Mouse (Mus musculus) erythroblast, embryonic 14.5 days (primary cell): ENCODE results near the gene Gm5447. TPM values are rescaled to one million over a fixed set of nuclear protein-coding genes. Genes with fewer than 3 reads are reported as not detected.

Experiments used
- H3K27me3 ChIP-seq: 2 replicates; pipeline ENCODE4 v1.6.1; 2012; ENCODE audit warnings: inconsistent platforms; ENCODE audit not compliant: control insufficient read depth
- H3K36me3 ChIP-seq: 2 replicates; pipeline ENCODE4 v1.6.1; 2012; ENCODE audit warnings: mild to moderate bottlenecking, inconsistent platforms; ENCODE audit not compliant: control insufficient read depth
- H3K4me1 ChIP-seq: 2 replicates; pipeline ENCODE4 v1.6.1; 2012; ENCODE audit warnings: inconsistent platforms; ENCODE audit not compliant: control insufficient read depth
- H3K4me3 ChIP-seq: replicated peaks from 2 replicates; pipeline ENCODE3; 2012; ENCODE audit warnings: moderate library complexity, mild to moderate bottlenecking, inconsistent platforms
- H3K9me3 ChIP-seq: 2 replicates; pipeline ENCODE4 v1.6.1; 2012; ENCODE audit warnings: low read length, inconsistent platforms, mixed read lengths; ENCODE audit not compliant: control insufficient read depth
- GATA1 ChIP-seq: IDR thresholded peaks from 2 replicates; pipeline ENCODE4 v1.6.1; 2012; ENCODE audit warnings: low read length, inconsistent platforms, mixed read lengths
- TAL1 ChIP-seq: IDR thresholded peaks from 3 replicates; pipeline ENCODE4 v1.6.1; 2012; ENCODE audit warnings: low read length, inconsistent platforms, mixed read lengths
- polyA plus RNA-seq: library from polyadenylated mRNA; stranded (reverse); fragments of >175 nt; gene quantifications from 2 replicates; pipeline ENCODE4 v1.2.3, GENCODE M21; 2012

Gm5447 gene
- polyA plus RNA-seq, 1 experiment, result not detected

DNA sequence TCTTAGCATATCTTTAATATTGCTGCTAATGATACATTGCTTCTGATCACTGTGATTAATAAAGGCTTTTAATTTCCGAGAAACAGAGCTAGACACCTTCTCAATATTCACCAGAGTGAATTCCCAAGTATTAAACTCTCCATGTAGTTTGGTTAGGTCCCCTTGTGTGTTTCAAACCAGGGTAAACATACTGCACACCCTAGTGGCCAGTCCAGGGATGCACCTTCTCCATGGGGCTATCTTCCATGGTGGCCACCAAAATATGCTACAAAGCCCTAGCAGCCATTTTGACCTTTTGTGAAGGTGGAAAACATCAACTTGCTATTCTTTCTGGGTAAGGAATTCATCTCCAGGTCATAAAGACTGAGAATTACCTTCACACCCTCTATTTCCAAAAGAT lies 7.7 kb downstream of the Gm5447 start:
- Histone ChIP-seq H3K4me3 (no peak overlapping the region), H3K36me3 (no peaks in the 10 kb centered on the region), H3K4me1 (no peaks in the 10 kb centered on the region), H3K9me3 (no peaks in the 10 kb centered on the region; the same call in 1 of the 2 replicates), H3K27me3 (peaks cover 44% of the 10 kb centered on the region)
- TF ChIP-seq GATA1 (no peak), TAL1 (no peak)

DNA sequence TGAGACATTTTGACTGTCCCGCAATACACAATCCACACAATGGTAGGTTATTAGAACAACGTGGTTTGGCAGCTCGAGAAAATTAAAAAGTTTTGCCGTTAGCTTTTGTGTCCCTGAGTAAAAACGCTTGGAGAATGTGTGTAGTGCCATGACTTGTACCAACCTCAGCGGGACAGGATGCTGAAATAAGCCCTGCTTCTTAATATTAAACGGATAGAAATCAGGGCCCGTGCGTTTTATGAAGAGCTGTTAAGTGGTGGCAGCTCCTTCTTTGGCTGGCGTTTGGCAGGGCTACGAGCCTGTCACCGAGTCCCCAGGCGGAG lies 11.2 kb downstream of the Gm5447 start:
- peaks cover 60% of the 10 kb centered on the region for H3K27me3 ChIP-seq

DNA sequence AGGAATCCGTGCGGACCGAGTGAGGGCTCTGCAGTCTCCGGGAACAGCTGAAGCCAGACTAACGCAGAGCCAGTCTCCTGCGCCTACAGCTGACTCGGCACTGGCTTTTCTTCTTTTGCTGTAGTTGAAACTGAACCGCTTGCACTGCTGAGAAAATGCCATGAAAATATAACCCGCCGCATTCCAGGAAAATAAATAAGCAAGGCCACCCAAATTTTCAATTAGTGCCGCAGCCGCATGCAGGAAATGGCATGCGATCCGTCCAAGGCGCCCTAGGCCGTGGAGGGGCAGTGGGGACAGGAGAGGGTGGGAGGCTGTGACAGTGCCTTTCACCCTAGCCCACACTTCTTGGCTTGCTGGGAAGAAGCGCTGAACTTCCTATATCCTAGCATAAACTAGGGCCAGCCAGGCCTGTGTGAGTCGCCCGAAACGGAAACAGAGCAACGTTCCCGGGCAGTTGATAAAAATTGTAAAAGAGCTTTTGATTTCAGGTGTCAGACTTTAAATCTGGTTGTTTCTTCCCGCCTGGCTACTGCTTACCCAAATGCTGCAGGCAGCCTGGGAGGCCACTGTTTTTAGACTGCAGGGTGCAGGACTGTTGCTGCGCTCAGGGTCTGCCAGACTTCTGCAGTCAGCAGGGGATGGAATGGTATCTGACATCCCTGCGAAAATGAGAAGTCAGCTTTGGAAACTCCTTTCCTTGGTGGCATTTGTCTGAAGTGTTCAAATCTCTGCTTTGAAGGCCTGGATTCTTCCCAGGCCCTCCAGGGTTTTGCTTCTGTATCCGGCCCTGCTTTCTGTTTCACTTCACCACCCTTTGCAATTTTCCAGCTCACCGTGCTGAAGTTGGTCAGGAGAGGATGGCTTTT lies 11.8 kb downstream of the Gm5447 start:
- Histone ChIP-seq H3K4me3 (peak overlapping the region; percentile 30), H3K9me3 (no peaks in the 10 kb centered on the region; the same call in 1 of the 2 replicates), H3K27me3 (peaks cover 61% of the 10 kb centered on the region)

More for the DNA sequence above, 11.2 kb downstream of the Gm5447 start:
- Histone ChIP-seq H3K9me3 (no peaks in the 10 kb centered on the region; the same call in 1 of the 2 replicates), H3K4me1 (no peaks in the 10 kb centered on the region), H3K36me3 (no peaks in the 10 kb centered on the region), H3K4me3 (peak overlapping the region; percentile 30)
- TF ChIP-seq GATA1 (no peak), TAL1 (no peak)

DNA sequence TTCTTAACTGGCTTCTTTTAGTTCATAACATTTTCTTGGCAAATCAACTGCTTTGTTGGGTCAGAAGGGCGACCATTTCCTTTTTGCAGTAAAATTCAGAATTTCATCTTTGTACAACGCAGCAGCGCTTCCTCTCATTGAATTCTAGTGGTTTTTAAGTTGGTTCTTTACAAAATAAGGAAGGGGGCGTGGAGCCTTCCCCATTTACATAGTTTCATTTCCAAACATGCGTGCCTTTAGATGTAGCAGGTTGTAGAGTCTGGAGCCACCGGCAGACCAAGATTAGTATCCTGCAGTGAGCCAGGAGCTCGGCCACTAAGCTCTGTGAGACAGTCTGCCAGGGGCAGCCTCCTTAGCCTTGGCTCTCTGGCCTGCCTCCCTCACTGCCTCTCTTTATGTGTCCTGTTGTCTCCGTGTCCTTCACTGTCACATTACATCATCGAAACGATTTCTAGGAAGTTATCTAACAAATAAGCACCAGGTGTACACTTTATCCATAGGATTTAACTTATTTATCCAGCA lies 13.0 kb downstream of the Gm5447 start:
- no peaks in the 10 kb centered on the region for H3K36me3 ChIP-seq
- TF ChIP-seq GATA1 (no peak), TAL1 (no peak)
- no peaks in the 10 kb centered on the region for H3K4me1 ChIP-seq
- H3K27me3 ChIP-seq, result peaks cover 65% of the 10 kb centered on the region
- no peaks in the 10 kb centered on the region; the same call in 1 of the 2 replicates for H3K9me3 ChIP-seq
- no peak overlapping the region for H3K4me3 ChIP-seq

More for the DNA sequence above, 11.8 kb downstream of the Gm5447 start:
- no peak for TF ChIP-seq GATA1
- no peak for TF ChIP-seq TAL1
- no peaks in the 10 kb centered on the region for H3K36me3 ChIP-seq
- H3K4me1 ChIP-seq, result no peaks in the 10 kb centered on the region

- Histone ChIP-seq H3K4me3 (no peak overlapping the region), H3K9me3 (no peaks in the 10 kb centered on the region; the same call in 1 of the 2 replicates), H3K27me3 (peaks cover 65% of the 10 kb centered on the region), H3K4me1 (no peaks in the 10 kb centered on the region), H3K36me3 (no peaks in the 10 kb centered on the region)
- no peak for TF ChIP-seq GATA1
- no peak for TF ChIP-seq TAL1
These were observed 13.7 kb downstream of the Gm5447 start for GRCm38 (mm10) chr13:30987686-30988085.

GRCm38 (mm10) chr13:30989710-30990109 lies 15.7 kb downstream of the Gm5447 start:
- TF ChIP-seq TAL1 (no peak), GATA1 (no peak)
- H3K27me3 ChIP-seq, result peaks cover 51% of the 10 kb centered on the region

DNA sequence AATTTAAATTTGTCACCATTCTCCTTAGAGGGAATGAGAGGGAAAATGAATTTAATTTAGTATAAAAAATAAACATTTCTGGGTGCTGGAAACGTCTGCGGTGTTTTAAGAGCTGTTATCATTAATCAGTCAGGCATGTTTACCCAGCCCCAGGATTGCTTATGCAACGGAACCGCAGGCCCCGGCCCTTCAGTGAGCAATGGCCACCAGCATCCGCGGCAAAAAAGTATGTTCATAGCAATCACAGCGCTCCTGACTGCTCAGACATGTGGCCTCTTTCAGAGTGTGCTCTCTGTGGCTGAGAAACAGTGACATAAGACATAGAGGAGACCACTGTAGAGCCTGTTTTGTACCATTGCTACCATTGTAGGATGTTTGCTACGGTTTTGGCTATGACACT lies 16.2 kb downstream of the Gm5447 start:
- Histone ChIP-seq H3K9me3 (no peaks in the 10 kb centered on the region; the same call in 1 of the 2 replicates), H3K4me1 (no peaks in the 10 kb centered on the region), H3K4me3 (no peak overlapping the region), H3K36me3 (no peaks in the 10 kb centered on the region), H3K27me3 (peaks cover 46% of the 10 kb centered on the region)
- no peak for TF ChIP-seq GATA1
- TF ChIP-seq TAL1, result no peak

More at GRCm38 (mm10) chr13:30989710-30990109, 15.7 kb downstream of the Gm5447 start:
- Histone ChIP-seq H3K4me3 (no peak overlapping the region), H3K4me1 (no peaks in the 10 kb centered on the region), H3K9me3 (no peaks in the 10 kb centered on the region; the same call in 1 of the 2 replicates), H3K36me3 (no peaks in the 10 kb centered on the region)

- Histone ChIP-seq H3K9me3 (no peaks in the 10 kb centered on the region), H3K27me3 (peaks cover 10% of the 10 kb centered on the region), H3K36me3 (no peaks in the 10 kb centered on the region), H3K4me1 (no peaks in the 10 kb centered on the region), H3K4me3 (no peak overlapping the region)
- TF ChIP-seq TAL1, result no peak
- no peak for TF ChIP-seq GATA1
These were observed 19.8 kb downstream of the Gm5447 start for GRCm38 (mm10) chr13:30993819-30994218.

- Histone ChIP-seq H3K4me1 (no peaks in the 10 kb centered on the region), H3K9me3 (no peaks in the 10 kb centered on the region), H3K36me3 (no peaks in the 10 kb centered on the region), H3K4me3 (no peak overlapping the region), H3K27me3 (peaks cover 10% of the 10 kb centered on the region)
- no peak for TF ChIP-seq GATA1
- no peak for TF ChIP-seq TAL1
These were observed 20.4 kb downstream of the Gm5447 start for GRCm38 (mm10) chr13:30994249-30994858.
